Mouse (Mus musculus): ENCODE results near the gene Krtap4-7.

DNA sequence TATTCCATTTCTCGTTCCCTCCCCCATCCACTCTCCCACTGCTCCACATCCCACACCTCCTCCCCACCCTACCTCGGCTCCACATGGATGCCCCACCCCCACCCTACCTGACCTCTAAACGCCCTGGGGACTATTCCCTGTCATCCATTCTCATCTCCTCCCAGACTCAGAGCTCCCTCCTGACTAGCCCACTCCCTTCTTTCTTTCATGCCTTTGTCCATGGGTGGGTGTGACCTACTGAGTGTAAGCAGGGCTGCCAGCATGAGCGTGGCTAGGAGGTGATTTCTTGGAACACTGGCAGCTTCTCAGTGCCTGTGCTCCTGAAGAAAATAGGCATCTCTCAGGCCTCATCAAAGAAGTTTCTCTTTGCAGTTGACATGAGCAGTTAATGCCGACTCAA is 13.2 kb upstream of the Krtap4-7 start:
- no peak for TF ChIP-seq CTCF (IDR thresholded peaks at IDR 0.05; ENCODE audit: borderline replicate concordance, insufficient read depth, low read depth, low read length)
- no peak for TF ChIP-seq POLR2A (IDR thresholded peaks at IDR 0.05; ENCODE audit: borderline replicate concordance, insufficient read depth, low read length)

Data from cerebellum, adult 2 months (tissue).